ENCODE assay signal across 8 mouse cellular contexts in genomic region chr1:192443998-192444657, GRCm38 (mm10).
DNase-seq lines count a peak whose midpoint lies in the region; ATAC-seq and TF ChIP-seq lines count a peak whose summit lies in the region.

No protein-coding gene starts in this region.

- H3K4me1 ChIP-seq in heart, embryonic 13.5 days: peaks cover 13% of the 10 kb centered on the region
- H3K4me1 ChIP-seq in ES-Bruce4 (ENCODE audit: control insufficient read depth, insufficient read depth, low read length): no peaks in the 10 kb centered on the region
- peaks cover 22% of the 10 kb centered on the region for H3K4me1 ChIP-seq in limb, embryonic 13.5 days
- peaks cover 3% of the 10 kb centered on the region; the same call in 1 of the 2 replicates for H3K4me1 ChIP-seq in testis, adult 2 months (ENCODE audit: control insufficient read depth, insufficient read depth, low read length)

- H3K27ac ChIP-seq in heart, embryonic 13.5 days (replicated peaks): 0 out of 2 replicates have a peak overlapping the region, but pooled peaks have one; percentile 3
- H3K27ac ChIP-seq in ES-Bruce4 (ENCODE audit: insufficient read depth, low read length): no peak overlapping the region
- peak overlapping the region; percentile 45; the same call in 1 of the 2 replicates for H3K27ac ChIP-seq in limb, embryonic 13.5 days
- H3K27ac ChIP-seq in testis, adult 2 months (ENCODE audit: control insufficient read depth, insufficient read depth, low read depth, low read length): no peak overlapping the region

- peaks cover 22% of the 10 kb centered on the region for H3K27me3 ChIP-seq in heart, embryonic 13.5 days (replicated peaks)
- no peaks in the 10 kb centered on the region for H3K27me3 ChIP-seq in ES-Bruce4 (ENCODE audit: control insufficient read depth, insufficient read depth, low read length, poor library complexity, severe bottlenecking)
- 0 out of 2 replicates have a peak, but pooled peaks cover 3% of the 10 kb centered on the region for H3K27me3 ChIP-seq in limb, embryonic 13.5 days
- no peaks in the 10 kb centered on the region for H3K27me3 ChIP-seq in testis, adult 2 months (ENCODE audit: control insufficient read depth, insufficient read depth, low read length)

- H3K36me3 ChIP-seq in heart, embryonic 13.5 days: no peaks in the 10 kb centered on the region
- no peaks in the 10 kb centered on the region for H3K36me3 ChIP-seq in ES-Bruce4 (ENCODE audit: control insufficient read depth, insufficient read depth, low read length, poor library complexity, severe bottlenecking)
- H3K36me3 ChIP-seq in limb, embryonic 13.5 days: no peaks in the 10 kb centered on the region
- H3K36me3 ChIP-seq in testis, adult 2 months (ENCODE audit: control insufficient read depth, insufficient read depth, low read length): no peaks in the 10 kb centered on the region

- WGBS in heart, embryonic 13.5 days: 71% methylated on average over 20 of the region's 20 CpGs
- 73% methylated on average over 20 of the region's 20 CpGs for WGBS in limb, embryonic 13.5 days

- no peak overlapping the region for H3K9ac ChIP-seq in heart, embryonic 13.5 days
- H3K9ac ChIP-seq in ES-Bruce4 (ENCODE audit: low read depth, poor library complexity, severe bottlenecking): peak overlapping the region; percentile 47
- H3K9ac ChIP-seq in limb, embryonic 13.5 days: no peak overlapping the region

- ATAC-seq in heart, embryonic 13.5 days (ENCODE audit: extremely low read depth, insufficient number of reproducible peaks, low FRiP score, low TSS enrichment): no peak
- ATAC-seq in common myeloid progenitor, adult 5-6 weeks (replicated peaks; ENCODE audit: low read depth, poor library complexity, severe bottlenecking): peak; percentile 43; the same call in 1 of the 2 replicates
- ATAC-seq in limb, embryonic 13.5 days (ENCODE audit: low FRiP score, low read depth): 0 out of 2 replicates have a peak, but pooled peaks have one; percentile 41

- TF ChIP-seq EP300 in ES-Bruce4 (IDR thresholded peaks at IDR 0.05; ENCODE audit: insufficient read depth, low read depth, low read length): no peak

- no peak for TF ChIP-seq POLR2A in ES-Bruce4 (IDR thresholded peaks at IDR 0.05; ENCODE audit: insufficient read depth, low read length)
- TF ChIP-seq POLR2A in testis, adult 2 months (IDR thresholded peaks at IDR 0.05; ENCODE audit: control insufficient read depth, low read depth, low read length): no peak

- no peak overlapping the region for H3K4me3 ChIP-seq in heart, embryonic 13.5 days
- H3K4me3 ChIP-seq in ES-Bruce4 (ENCODE audit: low read depth, low read length): peak overlapping the region; percentile 57
- no peak overlapping the region for H3K4me3 ChIP-seq in limb, embryonic 13.5 days
- peak overlapping the region; percentile 34 for H3K4me3 ChIP-seq in testis, adult 2 months (ENCODE audit: control insufficient read depth, low read depth, low read length)

- no peak overlapping the region for H3K4me2 ChIP-seq in heart, embryonic 13.5 days
- peak overlapping the region; percentile 14 for H3K4me2 ChIP-seq in limb, embryonic 13.5 days (replicated peaks)

- H3K9me3 ChIP-seq in heart, embryonic 13.5 days: no peaks in the 10 kb centered on the region
- no peaks in the 10 kb centered on the region for H3K9me3 ChIP-seq in ES-Bruce4 (replicated peaks; ENCODE audit: control insufficient read depth, insufficient read depth, low read length, poor library complexity, severe bottlenecking)
- H3K9me3 ChIP-seq in limb, embryonic 13.5 days: no peaks in the 10 kb centered on the region

- peak; percentile 78 for TF ChIP-seq CTCF in ES-Bruce4 (IDR thresholded peaks at IDR 0.05; ENCODE audit: low read depth, low read length)
- TF ChIP-seq CTCF in testis, adult 2 months (IDR thresholded peaks at IDR 0.05; ENCODE audit: control insufficient read depth, insufficient read depth, insufficient replicate concordance, low read depth, low read length): peak; percentile 67; the same call in 1 of the 2 replicates

- no peak for DNase-seq in heart, adult 11 months
- no peak for DNase-seq in frontal cortex, postnatal 36 days (ENCODE audit: low spot score in 2 of 2)
- DNase-seq in layer of hippocampus, postnatal 36 days: no peak

Comparison
In these comparisons a context has a peak if more than half of its experiments do, and no peak if none do; other contexts are left out.
1. H3K27ac ChIP-seq: peak in heart, embryonic 13.5 days (single experiment) and limb, embryonic 13.5 days (single experiment); none in ES-Bruce4 (single experiment) and testis, adult 2 months (single experiment).
2. H3K4me3 ChIP-seq: peak in ES-Bruce4 (single experiment) and testis, adult 2 months (single experiment); none in heart, embryonic 13.5 days (single experiment) and limb, embryonic 13.5 days (single experiment).